Mouse (Mus musculus) adrenal gland, adult (tissue): Measurements from ENCODE around the gene Il24.

ENCODE experiments used
- DNase-seq, 2 experiments: peaks; one replicate each; pipeline ENCODE4 v3.0.0; 2022 to 2023; ENCODE audit warnings: low spot score in 1 of 2; ENCODE audit not compliant: inconsistent age in 2 of 2

Il24 gene

DNA sequence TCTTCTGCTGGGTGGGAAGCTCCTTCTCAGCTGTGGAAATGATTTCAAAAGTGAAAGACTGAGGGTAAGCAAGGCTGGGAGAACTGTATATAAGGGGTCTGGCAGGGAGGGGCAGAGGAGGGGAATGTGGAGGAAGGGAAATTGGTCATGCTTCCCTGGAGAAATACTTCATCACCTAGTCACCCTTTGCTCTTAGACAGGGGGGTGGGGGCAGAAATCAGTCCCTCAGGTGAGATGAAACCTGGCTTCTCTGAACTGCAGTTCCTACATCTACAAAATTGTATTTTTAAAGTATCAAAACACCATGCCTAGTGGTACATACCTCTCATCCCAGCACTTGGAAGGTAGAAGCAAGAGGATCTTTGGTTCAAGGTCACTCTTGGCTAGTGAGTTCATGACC lies at the start of gene Il24:
TSS of gene Il24 (minus strand) at position 101 of the 400 bp plus-strand sequence.
- peak in 1 of 2 experiments; percentile 56 for DNase-seq

DNA sequence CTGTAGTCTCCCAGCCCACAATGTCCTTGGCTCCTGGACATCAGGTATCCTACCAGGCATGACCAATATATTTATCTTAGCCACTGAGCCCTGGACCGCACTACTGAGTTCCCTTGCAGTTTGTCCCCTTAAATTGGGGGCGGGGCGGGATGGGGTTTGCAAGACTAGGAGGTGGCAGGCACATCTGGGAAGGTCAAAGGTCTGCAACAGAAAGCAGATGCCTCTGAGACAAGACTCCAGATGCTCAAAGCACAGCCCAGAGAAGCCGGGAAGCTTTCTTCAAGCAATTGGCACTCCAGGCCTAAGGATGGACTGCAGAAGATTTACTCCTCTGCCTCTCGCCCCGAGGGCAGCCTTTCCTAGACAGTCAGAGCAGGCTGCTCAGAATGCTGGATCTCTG lies 49.1 kb upstream of the Il24 start:
- no peak for DNase-seq

DNA sequence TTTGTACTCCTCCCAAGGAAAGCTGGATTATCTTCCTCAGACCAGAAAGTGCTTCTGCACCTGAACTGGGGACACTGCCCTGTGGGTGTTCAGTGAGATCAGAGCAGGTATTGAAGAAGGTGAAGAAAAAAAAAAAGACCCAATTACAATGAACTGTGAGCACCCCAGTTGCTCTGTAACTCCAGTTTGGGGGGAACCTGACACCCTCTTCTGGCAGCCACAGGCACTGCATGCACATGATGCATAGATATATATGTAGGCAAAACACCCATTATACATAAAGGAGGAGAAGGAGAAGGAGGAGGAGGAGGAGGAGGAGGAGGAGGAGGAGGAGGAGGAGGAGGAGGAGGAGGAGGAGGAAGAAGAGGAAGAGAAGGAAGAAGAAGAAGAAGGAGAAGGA lies 39.2 kb upstream of the Il24 start:
- peak in 1 of 2 experiments; percentile 53 for DNase-seq

DNA sequence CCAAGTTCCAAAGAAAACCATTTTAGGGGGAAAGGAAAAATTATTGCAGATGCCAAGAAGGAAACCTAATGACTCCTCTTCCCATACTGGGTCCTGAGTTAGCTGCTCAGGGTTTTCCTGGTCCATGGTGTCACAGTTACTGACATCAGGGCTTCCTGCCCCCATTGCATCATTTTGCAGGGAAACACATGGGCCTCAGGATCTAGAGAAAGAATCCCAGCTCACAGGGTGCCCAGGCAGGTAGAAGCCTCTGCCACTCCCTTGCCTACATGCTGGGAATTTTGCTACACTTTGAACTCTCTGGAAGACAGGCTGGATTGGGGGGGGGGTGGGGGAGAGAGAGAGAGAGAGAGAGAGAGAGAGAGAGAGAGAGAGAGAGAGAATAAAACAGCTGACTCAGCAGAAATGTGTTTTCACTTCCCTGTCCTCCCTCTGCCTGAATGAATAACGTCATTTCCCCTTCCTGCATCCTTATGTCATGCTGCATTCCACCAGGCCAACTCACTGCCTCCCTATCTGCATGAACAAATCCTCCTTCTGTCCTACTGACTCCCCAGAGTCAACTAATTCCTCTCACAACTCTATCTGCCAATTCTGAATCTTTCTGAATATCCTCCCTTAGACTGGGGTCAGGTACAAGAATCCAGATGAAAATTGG lies 31.2 kb upstream of the Il24 start:
- no peak for DNase-seq

DNA sequence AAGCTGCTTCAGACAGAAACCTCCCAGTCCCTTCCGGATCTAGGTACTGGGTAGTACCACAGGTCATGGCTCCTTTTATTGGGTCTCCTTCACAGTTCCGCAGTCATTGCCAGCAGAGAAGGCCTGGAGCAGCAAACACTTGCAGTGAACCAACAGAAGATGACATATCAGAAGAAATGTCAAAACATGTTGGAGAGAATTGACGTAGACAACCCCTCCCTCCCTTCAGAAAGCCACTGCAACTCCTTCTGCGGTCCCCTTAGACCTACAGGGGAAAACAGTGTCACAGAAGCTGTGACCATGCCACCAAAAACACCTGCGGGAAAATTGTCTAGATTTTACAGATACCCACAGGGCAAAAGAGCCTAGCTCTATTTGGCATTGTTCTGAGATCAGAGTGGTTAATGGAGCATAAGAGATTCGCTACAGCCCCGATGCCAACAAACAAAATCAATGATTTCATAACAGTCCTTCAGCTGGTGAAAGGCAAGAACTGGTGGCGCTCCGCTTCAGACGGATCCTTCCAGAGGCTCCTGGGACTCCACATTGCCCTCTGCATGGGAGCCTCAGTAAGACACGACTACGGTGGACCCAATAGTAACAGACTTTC lies 24.3 kb upstream of the Il24 start, which contains the start of gene Il20:
TSS of gene Il20 (minus strand) at position 51 of the 610 bp plus-strand sequence.
- DNase-seq, result no peak

DNA sequence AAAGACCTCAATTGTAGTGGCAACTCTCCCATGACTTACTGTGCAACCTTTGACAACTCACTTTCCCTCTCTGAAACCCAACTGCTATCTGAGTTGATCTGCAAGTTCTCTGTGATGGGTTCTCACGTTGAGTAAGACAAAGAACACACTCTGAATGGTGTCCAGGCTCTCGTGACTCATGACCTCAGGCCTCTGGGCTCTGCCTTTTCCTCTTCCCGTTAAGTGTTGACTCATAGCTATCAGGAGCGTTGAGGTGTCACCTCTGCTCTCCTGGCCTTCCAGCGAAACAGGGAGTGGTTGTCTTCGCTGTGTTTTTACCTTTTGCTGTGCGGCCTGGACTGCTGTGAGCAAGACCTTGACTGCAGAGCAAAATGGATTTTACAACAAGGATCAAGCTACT lies 15.3 kb upstream of the Il24 start:
- DNase-seq, result no peak

DNA sequence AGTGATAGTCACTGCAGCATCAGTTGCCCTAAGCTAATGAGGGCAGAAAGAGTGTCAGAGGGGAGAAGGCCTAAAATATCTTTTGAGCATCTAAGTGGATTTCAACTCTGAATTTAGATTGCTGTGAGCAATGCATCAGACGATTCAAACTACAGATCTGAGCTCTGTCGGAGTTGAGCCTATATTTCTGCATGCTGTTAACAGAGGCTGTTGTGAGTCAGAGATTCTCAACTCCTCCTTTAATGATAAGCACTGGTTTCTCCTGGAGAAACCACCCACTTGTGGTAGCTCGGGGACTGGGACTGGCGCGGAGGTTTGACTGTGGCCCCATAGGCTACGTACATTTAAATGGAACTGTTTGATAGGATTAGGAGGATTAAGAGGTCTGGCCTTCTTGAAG lies 7.2 kb upstream of the Il24 start:
- no peak for DNase-seq

DNA sequence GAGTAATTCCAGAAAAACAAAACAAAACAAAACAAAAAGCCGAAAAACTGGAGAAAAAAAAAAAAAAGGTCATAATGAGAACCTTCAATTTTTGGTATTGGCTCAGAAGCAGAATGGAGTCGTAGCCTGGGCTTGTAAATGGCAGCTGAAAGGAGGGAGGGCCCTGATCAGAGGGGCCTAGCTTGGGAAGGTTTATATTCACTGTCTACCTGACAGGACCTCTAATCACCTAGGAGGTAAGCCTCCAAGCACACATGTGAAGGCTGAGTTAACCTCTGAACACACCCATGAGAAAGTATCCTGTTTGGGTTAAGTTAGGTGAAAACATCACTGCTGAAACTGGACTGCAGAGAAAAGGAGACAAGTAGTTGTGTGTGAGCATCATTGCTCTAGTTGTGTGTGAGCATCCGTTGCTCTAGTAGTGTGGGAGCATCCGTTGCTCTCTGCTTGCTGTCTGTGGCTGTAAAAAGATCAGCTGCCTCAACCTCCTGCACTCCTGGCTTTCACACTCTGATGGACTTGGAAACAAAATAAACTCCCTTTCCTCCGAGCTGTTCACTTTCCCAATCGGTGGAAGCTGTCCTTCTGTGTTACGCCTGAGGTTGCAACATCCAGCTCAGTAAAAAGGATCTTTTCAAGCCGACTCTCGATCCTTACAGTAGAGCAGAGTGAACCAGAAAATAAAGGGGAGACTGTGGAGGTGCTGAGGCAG lies 6.2 kb upstream of the Il24 start:
- DNase-seq, result peak in 1 of 2 experiments; percentile 59

DNA sequence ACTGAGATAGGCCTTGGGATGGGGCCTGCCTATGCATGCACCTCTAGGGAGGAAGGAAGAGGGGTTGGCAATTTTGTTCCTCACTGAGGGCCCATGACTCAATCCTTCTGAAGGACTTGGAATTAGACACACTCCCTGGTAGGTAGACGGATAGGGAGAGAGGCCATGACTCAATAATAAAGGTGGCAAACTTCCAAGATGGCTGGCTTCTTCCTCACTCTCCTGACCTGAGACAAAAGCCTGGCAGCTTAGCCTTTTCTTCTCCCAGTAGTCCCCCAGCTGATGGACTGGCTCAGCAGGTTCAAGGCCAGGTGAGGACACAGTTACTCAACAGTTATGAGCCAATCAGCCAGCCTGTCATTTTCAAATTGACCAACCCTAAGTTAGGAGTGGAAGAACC lies 5.2 kb upstream of the Il24 start:
- DNase-seq, result peak; percentile 83 to 95

DNA sequence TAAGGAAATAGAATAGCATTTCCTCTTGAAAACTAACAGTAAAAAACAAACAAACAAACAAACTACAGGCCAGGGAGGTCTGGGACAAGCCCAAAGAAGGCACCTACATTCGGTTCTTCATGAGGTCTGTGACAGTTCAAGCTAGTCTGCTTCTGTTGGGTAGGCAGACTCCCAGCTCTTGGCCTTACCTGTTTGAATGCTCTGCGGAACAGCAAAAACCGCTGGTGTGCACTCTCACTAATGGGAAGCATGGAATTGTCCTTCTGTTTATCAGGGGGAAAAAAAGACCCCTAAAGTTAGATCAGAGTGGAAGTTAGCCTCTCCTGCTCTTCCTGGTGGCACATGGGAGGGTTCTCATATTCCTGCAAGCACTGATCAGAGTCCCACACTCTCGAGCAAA lies 4.1 kb downstream of the Il24 start:
- DNase-seq, result no peak

DNA sequence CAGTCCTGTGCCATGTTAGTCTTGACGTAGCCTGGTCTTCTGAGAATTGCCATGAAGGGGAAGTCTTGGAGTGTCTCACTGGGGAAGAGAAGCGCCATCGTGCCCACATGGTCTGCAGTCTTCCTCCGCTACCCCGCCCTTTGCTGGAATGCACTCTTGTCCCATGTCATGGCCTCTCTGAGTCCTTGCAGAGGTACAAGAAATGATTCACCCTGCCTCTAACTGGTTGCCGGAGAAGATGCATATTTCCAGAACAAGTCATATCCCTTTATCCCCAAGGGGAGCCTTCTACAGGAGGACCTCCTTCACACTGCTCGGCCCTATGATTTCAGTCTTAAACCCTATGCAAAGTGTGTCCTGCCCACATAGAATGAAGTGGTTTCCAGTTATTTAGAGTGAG lies 7.3 kb downstream of the Il24 start:
- DNase-seq, result peak; percentile 15 to 37

DNA sequence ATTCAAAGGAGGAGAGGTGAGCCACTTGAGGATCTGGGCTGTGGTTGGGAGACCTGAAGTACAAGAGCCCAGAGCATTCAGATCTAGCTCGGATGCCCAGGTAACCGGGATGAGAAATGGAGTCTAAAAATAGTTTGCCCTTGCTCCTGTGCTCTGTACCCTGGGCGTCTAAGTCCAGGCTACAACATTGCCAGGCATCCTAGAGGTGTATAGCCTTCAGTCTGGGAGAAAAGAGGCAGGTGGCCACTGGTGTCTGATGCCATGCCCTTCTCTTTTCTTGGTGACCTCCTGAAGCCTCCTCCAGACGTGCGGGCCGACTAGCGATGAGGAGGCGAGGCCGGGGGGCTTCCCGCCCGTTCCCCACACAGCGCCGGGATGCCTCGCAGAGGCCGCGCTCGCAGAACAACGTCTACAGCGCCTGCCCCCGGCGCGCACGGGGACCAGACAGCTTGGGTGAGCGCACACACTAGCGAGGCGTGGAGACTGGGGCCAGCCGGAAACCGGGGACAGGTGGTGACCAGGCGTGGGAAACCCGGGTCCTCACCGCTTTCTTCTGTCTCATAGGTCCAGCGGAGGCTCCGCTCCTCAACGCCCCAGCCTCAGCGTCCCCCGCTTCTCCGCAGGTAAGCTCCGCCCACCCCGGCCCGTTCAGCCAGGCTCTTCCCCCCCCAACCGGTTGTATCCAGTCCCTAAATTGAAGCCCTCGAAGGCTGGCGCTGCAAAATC lies 9.2 kb downstream of the Il24 start:
- DNase-seq, result peak in 1 of 2 experiments; percentile 46

DNA sequence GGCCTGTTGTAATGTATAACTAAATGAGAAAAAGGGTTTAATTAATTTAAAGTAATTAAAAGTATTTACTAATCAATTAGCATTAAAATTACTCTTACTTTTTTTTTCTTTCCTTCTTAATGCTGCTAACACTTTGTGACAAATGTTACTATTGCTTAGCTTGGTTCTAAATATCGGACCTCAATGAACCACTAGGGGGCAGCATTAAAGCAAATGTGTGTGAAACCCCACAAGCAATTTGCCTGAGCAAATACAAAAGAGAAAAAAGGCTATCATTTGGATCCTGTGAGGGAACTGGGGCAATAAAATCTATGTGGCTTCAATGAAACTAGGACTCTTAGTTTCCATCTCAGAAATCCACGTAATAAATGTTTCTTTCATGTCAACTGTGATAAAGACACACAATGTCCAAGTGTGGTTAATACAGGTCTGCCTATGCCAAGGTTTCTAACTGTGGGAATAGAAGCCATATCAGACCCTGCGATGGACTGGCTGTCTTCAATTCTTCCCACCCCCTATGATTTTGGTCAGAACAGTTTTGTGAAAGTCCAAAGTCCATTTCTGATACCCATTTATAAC lies 10.2 kb downstream of the Il24 start:
- peak in 1 of 2 experiments; percentile 86 for DNase-seq

DNA sequence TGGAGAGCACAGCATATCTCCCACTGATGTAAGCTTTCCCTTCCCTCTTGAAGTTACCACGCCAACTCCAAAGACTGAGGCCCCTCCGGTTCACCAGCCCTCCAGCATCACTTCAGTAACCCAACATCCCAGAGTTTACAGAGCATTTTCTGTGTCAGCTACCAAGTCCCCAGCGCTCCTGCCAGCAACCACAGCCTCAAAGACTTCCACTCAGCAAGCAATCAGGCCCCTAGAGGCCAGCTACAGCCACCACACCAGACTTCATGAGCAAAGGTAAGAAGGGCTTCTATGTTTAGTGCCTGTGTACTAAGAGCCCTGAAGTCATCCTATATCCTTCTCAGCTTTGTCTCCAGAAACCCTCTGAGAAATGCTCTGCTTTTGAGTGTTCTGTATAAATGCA lies 11.3 kb downstream of the Il24 start:
- no peak for DNase-seq

DNA sequence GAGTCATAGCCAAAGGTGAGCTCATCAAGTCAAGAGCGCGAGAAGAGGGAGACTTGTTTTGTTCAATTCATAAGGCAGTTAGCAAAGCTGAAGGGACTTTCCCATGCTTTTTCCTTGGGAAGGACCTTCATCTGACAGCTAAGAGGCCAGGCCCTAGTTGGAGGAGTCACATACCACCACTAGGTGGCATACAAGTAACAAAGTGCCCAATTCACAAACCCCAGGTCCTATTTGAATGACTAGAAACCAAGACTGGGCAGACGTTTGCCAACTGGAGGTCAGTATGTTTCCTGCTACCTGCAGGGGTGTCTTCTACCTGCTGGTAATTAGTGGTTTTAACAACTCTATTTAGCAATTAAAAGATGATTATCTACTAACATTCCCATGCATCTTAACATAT lies 12.1 kb downstream of the Il24 start:
- DNase-seq, result peak; percentile 60 to 88

DNA sequence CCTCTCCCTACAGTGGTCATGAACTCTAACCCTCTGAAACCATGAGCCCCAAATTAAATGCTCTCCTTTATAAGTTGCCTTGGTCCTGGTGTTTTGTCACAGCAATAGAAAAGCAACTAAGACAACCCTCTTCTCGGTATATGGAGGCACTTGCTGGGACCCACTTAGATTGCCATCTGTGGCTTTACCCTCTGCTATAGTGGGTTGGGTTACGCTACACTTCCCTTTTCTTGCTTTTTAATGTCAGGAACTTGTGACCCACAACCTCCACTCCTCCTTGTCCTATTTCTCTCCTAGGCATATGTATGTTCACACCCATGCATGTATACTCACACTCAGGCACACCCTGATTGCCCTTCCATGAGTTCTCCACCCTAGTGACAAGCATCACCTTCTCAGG lies 14.3 kb downstream of the Il24 start:
- no peak for DNase-seq

DNA sequence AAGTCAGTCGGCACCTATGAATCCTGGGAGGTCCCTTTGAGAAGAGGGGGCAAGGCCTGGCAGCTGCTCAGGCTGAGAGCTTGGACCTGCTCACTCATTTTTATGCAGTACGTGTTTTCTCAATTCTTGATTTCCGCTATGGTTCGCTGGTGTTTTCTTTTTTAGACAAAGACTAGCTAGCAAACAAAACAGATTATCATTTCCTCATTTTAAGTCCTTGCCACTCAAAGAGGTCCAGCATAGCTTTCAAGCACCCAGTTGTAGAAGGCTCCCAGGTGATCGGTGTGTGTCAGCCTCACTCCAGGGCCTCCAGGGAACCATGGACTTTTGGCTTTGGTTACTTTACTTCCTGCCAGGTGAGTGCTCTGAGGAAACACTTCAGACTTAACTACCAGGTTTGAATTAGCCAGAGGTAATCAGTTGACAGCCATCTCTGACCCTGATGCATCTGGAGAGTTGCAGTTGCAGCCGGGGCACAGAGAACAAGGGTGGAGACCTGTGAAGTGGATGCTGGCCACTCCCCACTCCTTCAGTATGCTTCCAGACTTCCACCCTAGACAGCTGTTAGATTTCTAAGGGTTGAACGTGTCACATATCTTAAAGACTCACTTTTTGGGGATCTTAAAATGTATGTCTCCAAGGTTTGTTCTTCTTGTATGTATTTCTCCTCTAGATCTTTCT lies 21.6 kb downstream of the Il24 start, which contains the start of gene Fcmr:
TSS of gene Fcmr (plus strand) at position 129 of the 681 bp plus-strand sequence.
- DNase-seq, result no peak

DNA sequence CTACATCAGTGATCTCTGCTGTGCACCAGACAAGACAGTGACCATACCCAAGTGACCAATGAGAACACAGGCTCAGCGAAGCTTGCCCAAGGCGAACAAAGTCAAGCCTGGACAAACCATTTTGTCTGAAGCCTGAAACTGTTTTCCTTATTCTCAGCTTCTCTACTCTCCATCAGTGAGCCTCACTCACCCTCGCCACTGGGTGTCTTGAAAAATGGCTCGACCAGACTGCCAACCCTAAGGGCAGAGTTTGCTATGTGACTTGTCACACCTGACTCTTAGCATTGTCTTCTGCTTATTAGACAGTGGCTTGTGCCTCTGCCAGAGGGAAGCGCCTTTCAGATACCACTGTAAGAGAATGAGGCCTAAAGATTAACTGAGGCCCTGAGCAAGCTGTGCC lies 22.5 kb downstream of the Il24 start:
- DNase-seq, result no peak

DNA sequence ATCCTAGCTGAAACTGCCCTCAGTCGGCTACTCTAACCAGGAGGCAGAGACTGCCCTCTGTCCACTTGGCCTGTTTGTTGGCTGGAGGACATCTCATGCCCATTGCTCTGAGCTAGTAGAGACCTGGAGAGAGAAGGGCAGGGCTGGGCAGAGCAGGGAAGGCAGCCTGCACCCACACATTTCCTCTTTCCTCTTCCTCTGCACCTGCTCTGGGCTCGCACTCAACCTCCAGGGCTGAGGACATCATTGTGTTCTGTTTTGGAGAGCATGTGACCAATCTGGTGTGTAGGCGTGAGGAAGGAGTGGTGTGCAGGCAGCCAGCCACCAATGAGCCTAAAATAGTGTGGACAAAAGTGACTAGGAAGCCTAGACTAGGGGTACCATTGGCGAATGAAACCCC lies 23.0 kb downstream of the Il24 start:
- no peak for DNase-seq

DNA sequence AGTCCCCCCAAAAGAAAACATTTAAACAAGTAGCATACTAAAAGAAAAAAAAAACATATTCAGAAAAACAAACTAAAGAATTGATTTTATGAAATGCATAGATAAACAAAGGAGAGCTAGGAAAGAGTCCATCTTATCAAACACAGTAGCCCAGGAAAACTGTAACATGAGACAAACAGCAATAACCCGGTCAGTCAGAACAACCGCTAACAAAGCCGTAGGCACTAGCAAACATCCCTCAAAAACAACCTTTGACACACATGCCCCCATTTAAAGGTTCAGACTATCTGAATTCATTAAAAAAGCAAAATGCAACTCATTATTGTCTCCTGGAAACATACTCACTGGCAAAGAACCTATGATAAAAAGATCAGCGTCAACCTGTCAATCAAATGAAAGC lies 29.8 kb downstream of the Il24 start:
- no peak for DNase-seq

DNA sequence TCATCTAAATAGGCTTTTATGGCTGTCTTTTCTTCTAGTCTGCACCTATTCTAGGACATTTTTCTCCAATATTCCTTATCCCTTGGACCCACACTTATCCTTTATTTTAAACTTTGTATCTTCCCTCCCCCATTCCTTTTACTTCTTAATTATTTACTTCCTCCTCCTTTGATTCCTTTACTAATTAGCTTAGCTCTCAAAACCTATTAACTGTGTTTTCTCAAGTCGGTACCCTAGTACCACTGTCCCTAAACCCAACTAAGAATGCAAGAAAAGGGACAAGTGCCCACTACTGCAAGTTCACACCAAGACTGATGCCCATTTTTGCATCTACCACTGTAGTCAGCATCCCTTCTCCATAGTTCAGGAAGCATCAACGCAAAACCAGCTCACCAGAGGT lies 31.5 kb downstream of the Il24 start:
- no peak for DNase-seq
